Mouse (Mus musculus) common myeloid progenitor, adult 5-6 weeks (primary cell): ENCODE measurements around the gene Cldn10. TPM values are rescaled to one million over a fixed set of nuclear protein-coding genes. Genes with fewer than 3 reads are reported as not detected.
"Not testable (repeated sequence)": the region's sequence is repeated elsewhere in the genome, so short reads cannot be mapped to it uniquely, and the experiment has no call there.

ENCODE experiments used
- ATAC-seq: replicated peaks from 2 replicates; pipeline ENCODE4 v1.8.0; 2016; ENCODE audit warnings: low read depth, mild to moderate bottlenecking, moderate TSS enrichment, inconsistent platforms; ENCODE audit not compliant: poor library complexity, severe bottlenecking
- total RNA-seq: library from RNA; stranded (forward); fragments of 200-1000, 187-1606 nt; gene quantifications from 2 replicates; pipeline ENCODE4 v1.2.3, GENCODE M21; 2017

Gene Cldn10
- total RNA-seq, result 0.05 TPM in 1 of 2 replicates, not detected in the other

DNA sequence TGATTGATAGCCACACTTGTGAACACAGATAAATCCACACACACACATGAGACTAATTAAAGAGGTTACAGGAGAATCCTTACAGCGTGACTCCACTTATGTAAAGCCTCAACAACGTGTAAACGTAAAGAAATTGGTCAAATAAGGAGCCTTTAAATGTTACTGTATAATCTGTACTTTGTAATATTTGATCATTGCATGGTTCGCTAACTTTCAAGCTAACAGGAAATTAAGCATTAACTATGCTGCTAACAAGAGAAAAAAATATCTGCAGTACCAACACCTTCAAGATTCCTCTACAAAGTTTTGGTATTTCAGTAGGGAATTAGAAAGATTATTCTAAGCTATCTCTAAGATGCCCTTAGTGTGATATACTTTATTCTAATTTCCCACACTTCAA lies at the start of gene Cldn10:
Gene Cldn10 (plus strand): TSS at position 288 of the 400 bp plus-strand sequence.
- ATAC-seq, result no peak

DNA sequence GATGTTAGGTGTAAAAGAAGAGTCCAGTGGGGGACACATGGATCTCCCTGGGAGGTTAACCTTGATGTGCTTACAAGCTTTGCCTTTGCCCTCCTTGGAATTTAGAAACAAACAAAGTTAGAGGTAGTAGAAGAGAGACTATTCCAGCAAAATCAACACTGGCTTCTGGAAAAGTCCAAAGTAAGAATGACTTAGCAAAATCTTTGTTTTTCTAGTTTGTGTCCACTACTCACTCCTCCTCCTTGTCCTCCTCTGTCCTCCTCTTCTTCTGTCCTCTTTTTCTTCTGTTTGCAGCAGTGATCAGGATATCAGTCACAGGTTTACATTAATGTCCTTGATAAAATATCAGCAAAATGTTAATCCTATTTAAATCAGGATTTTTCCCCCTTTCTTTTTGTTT lies 45.9 kb upstream of the Cldn10 start:
- no peak for ATAC-seq

DNA sequence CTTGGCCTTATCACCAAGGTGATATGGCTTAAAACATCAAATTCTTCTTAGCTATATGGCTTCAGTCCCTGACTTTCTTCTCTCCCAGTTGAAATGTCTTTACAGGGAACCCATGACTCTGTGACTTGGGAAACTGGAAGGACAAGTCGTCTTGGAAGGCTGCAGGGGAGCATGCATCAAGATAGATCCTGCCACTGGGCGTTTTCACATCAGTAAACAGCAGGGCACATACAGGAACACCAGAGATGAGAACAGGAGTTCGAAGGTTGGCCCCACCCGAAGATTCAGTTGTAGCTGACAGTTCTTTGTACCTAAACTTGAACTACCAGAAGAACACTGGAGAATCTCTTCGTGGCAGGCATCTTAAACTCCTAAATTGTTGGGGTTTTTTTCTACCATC lies 44.8 kb upstream of the Cldn10 start:
- no peak for ATAC-seq

DNA sequence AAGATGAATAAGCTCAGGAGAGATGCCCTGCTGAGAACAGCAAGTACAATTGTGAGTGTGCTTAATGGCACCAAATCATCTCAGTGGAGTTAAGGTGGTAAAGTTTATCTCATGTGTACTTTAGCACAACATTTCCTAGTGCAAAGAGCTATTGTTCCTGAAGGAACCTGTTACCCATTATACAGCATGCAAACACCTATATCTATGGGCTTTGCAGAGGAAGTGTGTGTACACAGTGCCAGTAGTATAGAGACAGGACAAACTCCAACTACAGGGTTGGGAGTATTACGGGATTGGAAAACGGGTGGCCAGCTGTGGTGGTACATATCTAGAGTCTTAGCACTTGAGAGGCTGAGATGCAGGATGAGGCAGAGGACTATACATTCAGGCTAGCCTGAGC lies 38.6 kb upstream of the Cldn10 start:
- ATAC-seq, result no peak

DNA sequence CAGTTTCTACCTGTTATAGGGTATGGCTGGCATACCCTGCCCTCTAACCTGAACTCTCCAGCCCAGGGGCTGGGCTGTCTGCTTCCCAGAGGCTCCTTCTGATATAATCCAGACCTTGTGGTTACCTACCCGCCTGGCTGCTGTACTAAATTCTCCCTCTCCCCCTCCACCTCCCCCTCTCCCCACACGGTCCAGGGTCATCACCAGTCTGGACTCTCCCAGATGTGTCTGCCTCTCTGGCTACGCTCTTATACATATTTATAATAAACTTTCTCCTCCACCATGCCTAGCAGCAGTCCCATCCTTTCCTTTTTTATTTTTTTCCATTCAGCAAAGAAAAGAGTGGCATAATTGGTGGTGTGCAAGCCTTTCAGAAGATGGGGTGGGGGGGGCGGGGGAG lies 38.0 kb upstream of the Cldn10 start:
- no peak for ATAC-seq

DNA sequence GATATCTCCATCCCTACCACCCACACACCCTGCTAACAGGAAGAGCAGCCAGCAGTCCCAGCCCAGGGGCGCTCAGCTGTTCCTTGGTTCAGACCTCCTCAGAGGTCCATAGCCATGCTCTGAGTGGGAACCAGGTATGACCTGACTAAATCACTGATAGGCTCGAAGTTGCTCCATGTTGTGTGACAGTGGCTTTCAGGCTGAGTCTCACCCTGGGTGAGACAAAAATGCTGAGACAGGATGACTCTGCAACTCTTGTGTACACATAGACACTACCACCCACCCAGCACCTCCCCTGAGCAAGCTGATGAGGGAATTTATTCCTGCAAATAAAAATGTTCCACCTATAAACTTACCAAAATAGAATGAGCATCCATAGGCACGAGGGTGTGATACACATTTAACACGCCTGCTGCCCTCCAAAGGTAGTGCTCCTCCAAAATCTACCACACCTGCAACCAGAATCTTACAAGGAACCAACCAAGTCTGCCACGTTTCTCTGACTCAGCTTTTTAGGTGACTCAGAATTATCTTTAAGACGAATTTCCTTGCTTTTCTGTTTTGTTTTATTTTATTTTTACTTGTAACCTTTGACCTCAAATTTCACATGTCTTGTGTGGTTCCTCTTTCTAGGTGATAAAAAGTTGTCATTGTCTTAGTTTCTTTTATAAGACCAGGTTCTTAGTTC lies 37.1 kb upstream of the Cldn10 start:
- peak; percentile 63 for ATAC-seq

DNA sequence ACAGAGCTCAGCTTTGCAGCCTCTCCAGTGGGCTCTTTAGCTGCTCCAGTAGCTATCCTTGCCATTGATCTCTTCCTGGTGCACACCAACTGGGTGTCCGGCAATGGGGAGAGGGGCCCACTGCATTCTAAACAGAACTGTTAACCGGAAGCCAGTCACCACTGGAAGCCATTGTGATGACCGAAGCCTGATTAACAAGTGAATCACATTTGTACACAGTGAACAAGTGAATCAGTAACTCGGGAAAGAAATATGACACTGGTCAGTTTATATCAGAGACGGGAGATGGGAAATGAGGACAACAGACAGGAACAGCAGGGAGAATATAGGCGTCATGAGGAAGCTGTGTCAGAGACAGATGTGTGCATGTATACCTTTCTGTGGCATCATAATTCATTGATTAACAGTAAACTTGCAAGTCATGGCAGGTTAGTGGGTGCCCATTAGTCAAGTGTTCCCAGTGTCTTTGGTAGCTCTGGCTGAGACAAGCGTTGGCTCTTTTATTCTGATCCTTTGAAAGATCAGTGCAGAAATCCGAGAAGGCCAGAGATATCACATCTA lies 36.4 kb upstream of the Cldn10 start:
- no peak for ATAC-seq

DNA sequence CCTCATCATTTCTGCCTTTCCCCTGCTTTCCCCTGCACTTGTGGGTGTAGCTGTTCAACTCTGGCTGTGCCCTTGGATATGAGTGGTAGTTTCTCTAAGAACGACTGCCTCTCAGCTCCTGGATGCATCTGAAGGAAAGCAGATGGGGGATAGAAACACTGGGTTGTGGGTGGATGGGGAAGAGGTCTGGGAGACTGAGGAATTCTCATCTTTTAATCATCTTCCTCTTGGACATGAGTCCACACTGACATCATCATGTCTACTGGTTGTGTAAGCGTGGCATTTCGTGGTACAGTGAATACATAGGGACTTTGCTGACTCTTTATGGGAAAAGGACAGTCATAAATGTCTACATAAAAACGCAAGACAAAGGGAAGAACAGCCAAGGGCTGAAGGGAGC lies 31.7 kb upstream of the Cldn10 start:
- no peak for ATAC-seq

DNA sequence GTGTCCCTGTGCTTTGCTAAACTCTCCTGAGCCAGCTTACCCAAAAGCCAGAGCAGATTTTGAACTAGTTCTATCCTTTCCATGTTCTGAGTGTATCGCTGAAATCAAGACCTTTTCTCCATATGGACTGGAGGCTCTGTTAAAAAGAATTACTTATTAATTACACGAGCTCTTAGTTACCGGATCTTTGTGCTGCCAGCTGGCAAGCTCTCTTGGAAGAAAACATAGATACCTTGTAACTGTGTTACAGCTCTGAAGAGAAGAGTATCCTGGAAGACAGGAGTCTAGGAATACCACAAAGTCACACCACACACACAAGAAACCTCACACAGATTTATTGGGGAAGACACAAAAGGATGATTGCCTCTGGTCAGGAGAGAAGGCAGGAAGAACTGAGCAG lies 31.1 kb upstream of the Cldn10 start:
- ATAC-seq, result no peak

DNA sequence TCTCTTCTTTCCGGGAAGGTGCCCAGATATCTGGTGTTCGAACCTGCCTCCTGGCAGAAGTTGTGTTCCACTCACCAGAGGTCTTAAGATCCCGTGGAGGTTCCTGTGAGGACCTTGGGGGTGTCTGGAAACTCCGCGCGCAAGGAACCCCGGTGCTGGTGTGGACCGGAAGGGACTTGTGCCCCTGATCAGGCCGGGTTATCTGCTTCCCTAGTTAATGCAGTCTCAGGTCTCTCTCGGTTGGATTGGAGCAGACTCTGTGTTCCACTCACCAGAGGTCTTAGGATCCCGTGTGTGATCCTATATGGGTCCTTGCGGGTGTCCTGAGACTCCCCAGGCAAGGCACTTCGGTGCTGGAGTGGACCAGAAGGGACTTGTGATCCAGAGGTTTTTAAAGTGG lies 24.3 kb upstream of the Cldn10 start:
- ATAC-seq, result not testable (repeated sequence)

DNA sequence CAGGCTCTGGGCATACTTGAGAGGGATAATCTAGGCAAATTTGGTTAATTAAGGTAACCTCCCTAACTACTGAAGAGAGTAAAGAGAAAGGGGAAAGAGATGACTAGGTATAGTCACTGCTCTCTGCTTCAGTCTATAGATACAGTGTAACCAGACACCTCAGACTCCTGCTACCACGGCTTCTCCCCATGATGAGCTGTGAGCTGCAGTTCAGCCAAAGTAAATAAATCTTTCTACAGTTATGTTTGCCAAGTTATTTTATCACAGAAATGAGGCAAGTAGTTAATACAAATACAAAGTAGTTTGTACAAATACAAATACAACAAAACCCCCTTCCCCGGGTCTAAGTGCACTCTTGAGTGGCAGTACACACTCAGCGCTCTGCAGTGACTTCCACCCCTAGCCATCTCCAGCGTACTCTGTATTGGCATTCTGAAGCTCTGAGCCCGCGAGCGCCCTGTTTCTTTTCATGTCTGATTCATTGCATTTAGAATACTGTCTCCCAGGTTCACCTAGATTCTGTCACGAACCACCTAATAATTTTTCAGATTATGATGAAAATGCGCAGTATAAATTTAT lies 23.7 kb upstream of the Cldn10 start:
- no peak for ATAC-seq

DNA sequence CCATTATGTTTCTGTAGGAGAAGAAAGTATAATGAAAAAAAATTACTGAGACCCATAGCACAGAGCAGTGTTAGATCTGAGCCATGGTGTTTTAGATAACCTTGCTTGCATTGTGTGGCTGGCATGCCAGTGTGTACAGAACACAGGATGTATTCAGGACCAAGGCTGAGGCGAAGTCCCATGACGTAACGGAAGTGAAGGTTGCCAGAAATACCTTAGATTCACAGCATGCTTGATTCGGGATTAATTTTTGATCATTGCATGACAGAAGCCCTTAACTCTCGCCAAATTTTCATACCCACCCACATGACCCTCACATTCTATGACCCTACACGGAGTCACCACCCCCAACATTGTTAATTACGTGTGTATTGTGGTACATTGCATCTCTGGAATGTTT lies 22.4 kb upstream of the Cldn10 start:
- ATAC-seq, result no peak

DNA sequence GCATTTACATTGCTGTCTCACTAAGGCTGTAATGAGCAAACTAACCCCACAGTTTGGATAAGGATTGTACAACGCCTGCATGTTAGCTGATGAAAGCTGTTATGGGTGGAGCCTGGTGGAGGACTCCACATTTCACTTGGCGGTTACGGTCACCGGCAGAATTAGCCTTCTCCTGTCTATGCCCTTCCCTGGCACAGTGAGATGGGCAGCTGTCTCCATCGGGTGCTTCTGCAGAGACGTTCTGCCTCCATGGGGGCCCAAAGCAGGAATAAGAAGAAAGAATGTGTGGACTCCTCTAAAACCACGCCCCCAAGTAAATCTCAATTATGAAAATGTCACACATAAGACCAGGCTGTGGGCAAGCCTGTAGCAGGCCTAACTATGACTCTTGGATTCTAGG lies 21.8 kb upstream of the Cldn10 start:
- no peak for ATAC-seq

DNA sequence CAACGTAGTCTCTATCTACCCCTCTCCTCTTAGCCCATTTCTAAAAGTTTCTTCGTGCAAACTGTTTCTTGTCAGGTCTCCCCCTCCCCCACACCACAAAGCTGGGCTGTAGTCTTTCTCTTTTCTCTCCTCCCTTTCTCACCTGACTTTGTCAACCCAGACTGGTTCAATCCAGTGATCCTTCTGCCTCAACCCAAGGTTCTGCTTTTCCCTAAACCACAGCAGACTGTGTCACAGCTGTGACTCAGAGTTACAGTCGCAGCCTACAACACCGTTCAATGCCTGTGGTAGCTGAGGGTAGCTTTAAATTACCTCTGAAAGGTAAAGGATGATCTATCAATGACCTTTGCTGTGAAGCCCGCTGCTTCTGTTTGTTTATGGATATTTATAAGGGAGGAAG lies 21.3 kb upstream of the Cldn10 start:
- ATAC-seq, result no peak

DNA sequence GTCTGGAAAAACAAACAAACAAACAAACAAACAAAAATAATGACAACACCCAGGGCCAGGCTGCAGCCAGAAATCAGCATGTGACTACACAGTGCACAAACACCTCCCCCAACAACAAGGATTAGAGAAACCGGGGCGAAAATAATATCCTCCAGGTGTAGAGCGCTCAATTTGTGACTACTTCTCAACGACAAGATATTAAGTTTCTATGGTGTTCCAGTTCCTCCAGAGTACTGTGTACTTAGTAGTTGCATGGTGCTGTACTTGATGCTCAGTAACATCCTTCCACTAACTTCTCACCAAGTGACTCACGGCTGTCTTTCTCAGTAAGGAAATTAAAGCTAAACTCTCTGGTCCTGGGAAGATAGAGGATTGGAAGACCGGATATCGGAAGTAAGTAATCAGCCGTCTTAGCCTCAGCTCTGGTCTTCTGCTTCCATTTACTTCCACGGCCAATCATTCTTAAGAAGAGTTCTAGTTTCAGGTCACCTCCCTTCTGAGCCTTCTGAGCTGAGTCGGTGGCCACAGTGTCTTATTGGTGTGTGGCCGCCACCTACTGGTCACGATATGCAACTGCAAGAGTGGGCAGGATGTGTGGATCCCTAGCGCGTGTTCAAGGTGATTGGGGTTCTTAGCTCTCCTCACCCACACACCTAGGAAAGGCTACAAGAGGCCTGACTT lies 19.9 kb upstream of the Cldn10 start:
- ATAC-seq, result peak; percentile 99

DNA sequence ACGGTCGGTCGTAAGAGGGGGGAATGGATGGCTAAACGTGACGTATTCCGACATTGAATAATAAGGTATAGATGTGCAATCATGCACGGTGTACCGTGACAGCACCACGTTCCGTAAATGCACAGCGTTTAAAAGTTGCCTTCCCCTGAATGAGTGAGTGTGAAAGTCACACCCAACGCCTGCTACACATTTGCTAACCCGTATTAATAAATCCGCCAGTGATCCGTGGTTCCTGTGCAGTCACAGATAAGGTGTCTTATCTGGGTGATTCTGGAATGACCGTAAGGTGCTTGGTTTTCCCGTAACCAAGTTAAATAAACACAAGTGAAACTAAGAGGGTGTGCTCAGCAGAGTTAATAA lies 19.4 kb upstream of the Cldn10 start:
- peak; percentile 28 for ATAC-seq

DNA sequence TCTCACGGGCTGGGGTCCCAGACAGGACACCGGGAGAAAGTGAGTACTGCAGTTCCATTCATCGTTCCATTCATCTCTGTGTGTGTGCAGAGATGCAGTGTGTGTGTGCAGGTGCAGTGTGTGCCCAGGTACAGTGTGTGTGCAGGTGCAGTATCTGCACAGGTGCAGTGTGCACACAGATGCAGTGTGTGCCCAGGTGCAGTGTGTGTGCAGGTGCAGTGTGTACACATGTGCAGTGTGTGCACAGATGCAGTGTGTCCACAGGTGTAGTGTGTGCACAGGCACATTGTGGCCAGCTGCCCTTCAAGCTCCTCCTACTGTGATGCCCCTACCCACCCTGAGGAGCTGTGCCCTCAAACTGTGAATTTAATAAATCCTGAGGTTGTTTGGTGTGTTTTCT lies 14.0 kb upstream of the Cldn10 start:
- ATAC-seq, result no peak

DNA sequence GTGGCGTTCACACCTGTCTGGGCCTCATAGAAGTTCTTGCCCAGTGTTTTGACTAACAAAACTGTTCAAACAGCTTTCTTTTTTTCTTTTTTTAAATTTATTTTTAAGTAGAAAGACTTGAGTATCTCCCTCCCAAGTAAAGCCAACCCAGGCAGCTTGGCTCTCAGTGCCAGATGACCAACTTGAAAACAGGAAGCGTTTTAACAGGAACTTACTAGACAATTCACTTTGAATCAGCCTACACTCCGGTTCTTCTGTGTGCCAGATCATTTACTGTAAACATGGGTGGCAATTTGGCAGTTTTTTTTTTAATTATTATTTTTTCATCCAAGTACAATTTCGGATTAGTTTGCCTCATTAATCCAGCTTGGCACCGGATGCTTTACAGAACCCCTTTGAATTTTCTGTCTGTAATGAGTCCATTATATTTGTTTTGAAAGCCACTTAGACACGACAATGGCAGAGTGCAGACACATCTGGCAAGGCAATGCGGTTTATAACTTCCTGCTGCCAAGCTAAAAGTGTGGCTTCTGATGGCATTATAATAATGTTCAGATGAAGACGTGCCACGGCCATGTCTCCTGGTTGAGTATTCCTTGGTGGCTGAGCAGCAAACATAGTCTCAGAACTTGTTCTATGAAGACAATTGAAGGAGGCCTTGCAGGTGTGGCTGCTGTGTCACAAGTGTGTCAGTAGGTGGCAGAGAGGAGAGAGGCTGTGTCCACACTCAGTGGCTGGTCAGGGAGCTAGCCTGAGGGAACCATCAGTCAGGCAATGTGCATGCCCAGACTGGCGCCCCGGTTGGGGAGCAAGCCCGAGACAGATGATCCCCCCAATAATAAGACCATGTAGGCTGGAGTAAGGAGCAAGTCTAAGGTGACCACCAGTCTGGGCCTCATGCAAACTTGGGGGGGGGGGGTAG lies 12.9 kb upstream of the Cldn10 start:
- ATAC-seq, result peak; percentile 75

DNA sequence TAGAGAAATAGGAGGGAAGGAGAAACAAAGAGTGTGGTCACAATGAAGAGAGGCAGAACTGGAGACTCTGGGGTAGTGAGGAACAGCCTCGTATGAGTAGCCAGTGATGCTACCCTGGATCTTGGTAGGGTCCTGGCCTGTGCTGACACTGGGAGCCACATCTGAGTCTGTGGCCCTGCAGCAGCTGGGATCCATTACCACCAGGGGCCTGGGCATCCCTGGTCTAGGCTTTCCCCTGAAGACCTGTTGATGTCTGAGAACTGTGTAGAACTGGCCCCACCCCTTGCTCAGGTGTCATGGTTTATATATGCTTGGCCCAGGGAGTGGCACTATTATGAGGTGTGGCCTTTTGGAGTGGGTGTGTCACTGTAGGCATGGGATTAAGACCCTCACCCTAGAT lies 12.2 kb upstream of the Cldn10 start:
- no peak for ATAC-seq

DNA sequence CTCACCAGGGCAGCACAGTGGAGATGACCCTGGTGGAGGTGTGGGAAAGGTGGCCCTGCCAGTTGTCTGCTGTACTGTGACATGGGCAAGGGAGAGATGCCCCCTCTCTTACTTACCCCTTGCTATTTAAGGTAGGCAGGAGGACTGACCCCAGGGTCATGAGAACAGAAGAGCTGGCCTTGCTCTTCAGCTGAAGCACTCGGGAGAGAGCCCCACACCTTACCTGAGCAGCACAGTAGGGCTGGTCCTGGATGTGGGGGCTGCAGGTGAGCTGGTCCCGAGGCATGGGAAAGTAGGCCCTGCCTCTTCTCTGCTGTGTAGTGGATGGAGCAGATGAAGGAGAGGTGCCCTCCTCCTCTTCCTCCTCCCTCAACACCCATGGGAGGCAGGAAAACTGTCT lies 11.3 kb upstream of the Cldn10 start:
- no peak for ATAC-seq
